Mouse (Mus musculus): Measurements from ENCODE around the gene Capn13.

The Capn13 gene

DNA sequence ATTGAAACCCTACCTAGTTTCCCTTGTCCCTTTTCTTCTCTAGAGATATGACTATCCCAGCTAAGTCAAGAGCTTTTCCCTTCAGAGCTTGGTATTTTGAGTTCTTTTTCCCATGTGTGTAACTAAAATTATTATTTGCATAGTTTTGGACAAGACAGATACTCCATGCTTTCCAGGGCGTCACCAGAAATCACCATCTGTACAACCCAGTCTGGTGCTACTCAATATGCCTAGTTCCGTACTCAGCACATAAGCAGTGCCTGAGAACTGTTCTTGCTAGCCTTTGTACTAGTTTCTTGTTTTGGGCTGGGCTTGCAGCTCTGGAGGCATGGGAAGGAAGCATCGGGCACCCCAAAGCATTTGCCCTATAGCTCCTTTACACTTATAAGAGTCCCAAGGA is 19.0 kb downstream of the Capn13 start:
- no peaks in the 10 kb centered on the region for H3K36me3 ChIP-seq (ENCODE audit: insufficient read depth, low read length)
- H3K27me3 ChIP-seq (ENCODE audit: insufficient read depth, low read length): no peaks in the 10 kb centered on the region
- no peak overlapping the region for H3K4me3 ChIP-seq (replicated peaks; ENCODE audit: low read length)
- TF ChIP-seq CTCF (conservative IDR thresholded peaks at IDR 0.05; ENCODE audit: low read length) (no peak), NANOG (IDR thresholded peaks at IDR 0.05; ENCODE audit: borderline replicate concordance, low read length) (no peak), POU5F1 (IDR thresholded peaks at IDR 0.05; ENCODE audit: borderline replicate concordance, low read length) (no peak)
- H3K4me1 ChIP-seq (replicated peaks; ENCODE audit: low read depth, low read length): no peaks in the 10 kb centered on the region
- no peaks in the 10 kb centered on the region for H3K9me3 ChIP-seq (ENCODE audit: low read length)

DNA sequence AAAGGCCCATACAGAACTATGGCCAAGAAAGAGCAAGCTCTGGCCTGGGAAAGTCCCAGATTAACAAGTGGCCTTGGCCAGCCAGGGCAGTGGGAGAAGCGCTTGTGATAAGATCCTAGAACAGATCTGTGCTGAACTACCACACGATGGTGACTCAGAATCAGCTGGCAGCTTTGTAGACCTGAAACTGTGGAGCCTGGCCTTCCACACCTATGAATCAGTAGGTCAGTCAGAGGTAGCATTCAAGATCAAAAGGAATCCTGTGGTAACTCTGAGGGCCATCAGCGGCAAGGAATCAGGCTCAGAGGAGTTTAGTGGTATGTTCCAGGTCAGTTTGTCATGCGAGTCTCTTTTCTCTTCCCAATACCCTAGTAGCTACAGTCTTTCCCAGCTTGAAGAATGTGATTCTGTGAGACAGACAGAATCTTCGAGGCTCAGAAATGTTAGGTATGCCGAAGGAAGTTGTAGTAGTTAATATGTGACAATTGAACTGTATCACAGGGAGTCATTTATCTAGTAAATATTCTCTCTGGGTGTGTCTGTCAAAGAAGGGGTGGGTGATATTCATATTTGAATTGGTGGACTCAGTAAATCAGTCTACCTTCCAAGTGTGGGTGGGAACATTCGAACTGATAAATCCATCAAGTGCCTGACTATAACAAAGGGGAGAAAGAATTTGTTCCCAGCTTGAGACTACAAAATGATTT is 22.7 kb downstream of the Capn13 start:
- no peaks in the 10 kb centered on the region for H3K4me1 ChIP-seq (replicated peaks; ENCODE audit: low read depth, low read length)
- TF ChIP-seq NANOG (IDR thresholded peaks at IDR 0.05; ENCODE audit: borderline replicate concordance, low read length): no peak
- TF ChIP-seq POU5F1 (IDR thresholded peaks at IDR 0.05; ENCODE audit: borderline replicate concordance, low read length): no peak
- no peak for TF ChIP-seq CTCF (conservative IDR thresholded peaks at IDR 0.05; ENCODE audit: low read length)
- H3K36me3 ChIP-seq (ENCODE audit: insufficient read depth, low read length): no peaks in the 10 kb centered on the region
- H3K27me3 ChIP-seq (ENCODE audit: insufficient read depth, low read length): no peaks in the 10 kb centered on the region
- H3K9me3 ChIP-seq (ENCODE audit: low read length): no peaks in the 10 kb centered on the region
- no peak overlapping the region for H3K4me3 ChIP-seq (replicated peaks; ENCODE audit: low read length)

DNA sequence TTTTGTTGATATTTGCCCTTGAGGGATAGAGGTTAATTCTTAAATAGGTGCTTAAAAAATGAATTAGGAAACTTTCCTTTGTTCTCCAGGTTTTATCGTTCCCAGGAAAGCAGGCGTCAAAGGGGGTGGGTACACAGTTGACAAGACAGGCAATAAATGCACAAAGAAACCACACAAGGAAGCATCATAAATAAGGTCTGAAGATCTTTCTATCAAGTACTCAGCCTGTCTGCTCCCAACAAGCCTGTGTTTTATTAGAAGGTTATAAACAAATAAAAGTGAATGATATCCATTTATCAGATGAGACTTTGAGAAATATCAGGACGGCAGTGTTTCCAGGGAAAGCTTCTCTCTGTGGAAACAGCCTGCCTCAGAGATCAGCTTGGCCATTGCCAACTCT is 33.3 kb downstream of the Capn13 start:
- Histone ChIP-seq H3K36me3 (ENCODE audit: insufficient read depth, low read length) (no peaks in the 10 kb centered on the region), H3K9me3 (ENCODE audit: low read length) (no peaks in the 10 kb centered on the region; the same call in 1 of the 2 replicates), H3K4me1 (replicated peaks; ENCODE audit: low read depth, low read length) (no peaks in the 10 kb centered on the region), H3K4me3 (replicated peaks; ENCODE audit: low read length) (no peak overlapping the region), H3K27me3 (ENCODE audit: insufficient read depth, low read length) (no peaks in the 10 kb centered on the region; the same call in 1 of the 2 replicates)
- TF ChIP-seq CTCF (conservative IDR thresholded peaks at IDR 0.05; ENCODE audit: low read length) (no peak), NANOG (IDR thresholded peaks at IDR 0.05; ENCODE audit: borderline replicate concordance, low read length) (no peak), POU5F1 (IDR thresholded peaks at IDR 0.05; ENCODE audit: borderline replicate concordance, low read length) (no peak)

DNA sequence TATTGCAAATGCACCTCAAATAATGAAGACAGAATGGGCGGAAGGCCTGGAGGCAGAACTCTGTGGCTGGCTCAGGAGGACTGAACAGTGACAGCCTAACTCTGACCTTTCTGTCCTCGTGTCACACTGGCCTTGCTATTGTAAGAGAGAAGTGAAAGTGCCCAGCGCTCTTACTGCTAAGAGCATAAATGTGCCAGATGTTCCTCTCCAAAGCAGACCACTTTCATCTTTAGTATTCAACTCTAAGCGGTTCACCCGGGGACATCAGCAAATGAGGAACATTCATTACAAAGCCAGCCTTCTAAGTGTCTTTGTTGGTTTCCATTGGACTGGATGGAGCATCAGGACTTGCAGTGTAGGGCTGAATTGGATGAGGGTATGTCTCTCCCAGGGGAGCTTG is 39.6 kb downstream of the Capn13 start:
- Histone ChIP-seq H3K27me3 (ENCODE audit: insufficient read depth, low read length) (no peaks in the 10 kb centered on the region), H3K36me3 (ENCODE audit: insufficient read depth, low read length) (no peaks in the 10 kb centered on the region), H3K9me3 (ENCODE audit: low read length) (no peaks in the 10 kb centered on the region; the same call in 1 of the 2 replicates), H3K4me1 (replicated peaks; ENCODE audit: low read depth, low read length) (no peaks in the 10 kb centered on the region), H3K4me3 (replicated peaks; ENCODE audit: low read length) (no peak overlapping the region)
- TF ChIP-seq POU5F1 (IDR thresholded peaks at IDR 0.05; ENCODE audit: borderline replicate concordance, low read length): no peak
- TF ChIP-seq NANOG (IDR thresholded peaks at IDR 0.05; ENCODE audit: borderline replicate concordance, low read length): no peak
- TF ChIP-seq CTCF (conservative IDR thresholded peaks at IDR 0.05; ENCODE audit: low read length): no peak

DNA sequence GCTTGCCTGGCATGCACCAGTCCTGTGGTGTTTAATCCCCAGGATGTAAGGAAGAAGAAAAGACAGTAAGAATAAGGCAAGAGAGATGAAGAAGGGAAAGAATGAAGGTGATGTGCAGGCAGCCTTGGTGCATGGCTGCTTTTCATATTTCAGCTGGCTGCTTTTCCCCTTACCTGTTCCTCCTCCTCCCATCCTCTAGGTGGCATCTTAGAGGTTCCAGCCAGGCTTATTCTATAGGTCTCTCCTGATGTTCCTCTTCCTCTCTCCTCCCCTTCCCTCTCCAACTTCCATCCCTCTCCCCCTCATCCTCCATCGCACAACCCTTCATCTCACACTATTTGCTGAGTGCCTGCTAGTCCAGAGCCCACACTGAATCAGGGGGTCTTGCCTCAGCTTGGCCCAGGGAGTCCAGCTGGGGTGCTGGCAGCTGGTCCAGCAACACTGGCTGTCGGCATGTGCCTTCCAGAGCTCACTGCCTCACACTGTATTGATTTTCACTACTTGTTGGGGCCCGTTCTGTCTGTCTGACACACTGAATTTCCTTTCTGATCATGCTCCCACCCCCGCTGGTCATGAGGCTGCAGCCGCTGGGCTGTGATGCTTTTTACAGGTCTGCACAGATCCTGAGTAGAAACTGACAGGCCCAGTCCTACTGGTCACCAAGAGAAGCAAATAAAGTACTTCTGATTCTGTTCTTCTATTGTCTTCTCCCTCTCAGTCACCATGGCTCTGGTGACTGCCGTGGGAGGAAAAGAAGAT is 56.9 kb downstream of the Capn13 start:
- Histone ChIP-seq H3K27me3 (ENCODE audit: insufficient read depth, low read length) (no peaks in the 10 kb centered on the region), H3K4me1 (replicated peaks; ENCODE audit: low read depth, low read length) (peaks cover 9% of the 10 kb centered on the region), H3K9me3 (ENCODE audit: low read length) (peaks cover 30% of the 10 kb centered on the region), H3K36me3 (ENCODE audit: insufficient read depth, low read length) (no peaks in the 10 kb centered on the region), H3K4me3 (replicated peaks; ENCODE audit: low read length) (no peak overlapping the region)
- TF ChIP-seq NANOG (IDR thresholded peaks at IDR 0.05; ENCODE audit: borderline replicate concordance, low read length) (no peak), CTCF (conservative IDR thresholded peaks at IDR 0.05; ENCODE audit: low read length) (no peak), POU5F1 (IDR thresholded peaks at IDR 0.05; ENCODE audit: borderline replicate concordance, low read length) (no peak)

DNA sequence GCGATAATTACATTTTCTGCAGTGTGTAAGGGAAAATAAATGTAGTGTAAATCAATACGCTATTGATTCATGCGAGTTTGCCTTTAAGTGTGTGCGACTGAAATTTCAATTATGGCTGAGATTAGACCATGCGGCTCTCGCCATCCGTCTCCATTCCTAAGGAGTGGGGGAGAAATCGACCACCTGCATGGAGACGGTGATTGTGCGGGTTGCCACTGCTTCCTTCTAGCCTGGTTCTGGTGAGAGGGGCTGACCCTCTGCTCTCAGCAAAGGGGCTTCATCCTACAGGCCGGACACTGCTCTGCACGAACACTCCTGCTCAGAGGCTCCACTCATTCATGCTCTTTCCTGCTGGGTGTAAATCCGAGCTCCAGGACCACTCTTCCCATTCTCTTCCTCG is 58.0 kb downstream of the Capn13 start:
- Histone ChIP-seq H3K9me3 (ENCODE audit: low read length) (peaks cover 30% of the 10 kb centered on the region), H3K27me3 (ENCODE audit: insufficient read depth, low read length) (no peaks in the 10 kb centered on the region), H3K4me1 (replicated peaks; ENCODE audit: low read depth, low read length) (peaks cover 9% of the 10 kb centered on the region), H3K4me3 (replicated peaks; ENCODE audit: low read length) (no peak overlapping the region), H3K36me3 (ENCODE audit: insufficient read depth, low read length) (no peaks in the 10 kb centered on the region)
- TF ChIP-seq CTCF (conservative IDR thresholded peaks at IDR 0.05; ENCODE audit: low read length) (no peak), NANOG (IDR thresholded peaks at IDR 0.05; ENCODE audit: borderline replicate concordance, low read length) (no peak), POU5F1 (IDR thresholded peaks at IDR 0.05; ENCODE audit: borderline replicate concordance, low read length) (no peak)

DNA sequence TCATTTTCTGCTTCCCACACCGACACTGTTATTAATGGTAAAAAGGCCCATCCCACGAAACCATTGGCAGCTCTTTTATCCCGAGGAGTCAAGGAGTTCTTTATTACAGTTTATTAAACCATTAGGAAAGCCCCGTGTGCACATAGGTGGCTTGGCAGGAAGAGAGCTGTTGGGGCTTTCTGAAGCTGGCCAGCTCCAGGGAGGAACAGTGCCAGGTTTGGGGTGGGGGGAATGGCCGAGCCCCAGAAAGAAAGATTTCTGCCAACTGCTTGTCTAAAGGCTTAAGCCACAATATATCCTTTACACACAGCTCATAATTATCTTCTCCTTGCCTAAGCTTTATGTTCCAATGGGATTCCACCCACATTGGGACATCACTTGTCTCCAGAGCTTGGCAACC is 71.6 kb downstream of the Capn13 start:
- Histone ChIP-seq H3K4me1 (replicated peaks; ENCODE audit: low read depth, low read length) (no peaks in the 10 kb centered on the region), H3K27me3 (ENCODE audit: insufficient read depth, low read length) (no peaks in the 10 kb centered on the region), H3K36me3 (ENCODE audit: insufficient read depth, low read length) (no peaks in the 10 kb centered on the region), H3K9me3 (ENCODE audit: low read length) (no peaks in the 10 kb centered on the region), H3K4me3 (replicated peaks; ENCODE audit: low read length) (no peak overlapping the region)
- TF ChIP-seq CTCF (conservative IDR thresholded peaks at IDR 0.05; ENCODE audit: low read length): no peak
- no peak for TF ChIP-seq NANOG (IDR thresholded peaks at IDR 0.05; ENCODE audit: borderline replicate concordance, low read length)
- no peak for TF ChIP-seq POU5F1 (IDR thresholded peaks at IDR 0.05; ENCODE audit: borderline replicate concordance, low read length)

DNA sequence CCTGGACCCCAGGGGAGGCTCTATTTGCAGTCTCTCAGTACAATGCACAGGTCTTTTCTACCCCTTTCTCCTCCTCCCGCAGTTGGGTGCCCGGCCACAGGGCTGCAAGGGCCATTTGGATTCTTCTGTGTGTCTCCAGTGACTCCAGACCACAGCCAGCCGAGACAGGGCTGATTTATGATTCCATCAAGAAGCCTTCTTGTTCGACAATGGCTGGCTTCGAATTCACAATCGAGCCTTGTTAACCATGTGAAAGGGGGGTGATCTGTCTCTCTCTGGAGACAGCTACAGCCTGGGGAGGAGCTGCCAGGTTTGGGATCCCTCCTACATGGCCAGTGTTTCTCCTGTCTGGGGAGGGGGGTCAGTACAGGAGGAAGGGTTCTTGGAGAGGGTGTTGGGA is 75.4 kb downstream of the Capn13 start:
- TF ChIP-seq CTCF (conservative IDR thresholded peaks at IDR 0.05; ENCODE audit: low read length): no peak
- no peak for TF ChIP-seq POU5F1 (IDR thresholded peaks at IDR 0.05; ENCODE audit: borderline replicate concordance, low read length)
- no peak for TF ChIP-seq NANOG (IDR thresholded peaks at IDR 0.05; ENCODE audit: borderline replicate concordance, low read length)
- Histone ChIP-seq H3K9me3 (ENCODE audit: low read length) (no peaks in the 10 kb centered on the region), H3K36me3 (ENCODE audit: insufficient read depth, low read length) (no peaks in the 10 kb centered on the region), H3K4me1 (replicated peaks; ENCODE audit: low read depth, low read length) (no peaks in the 10 kb centered on the region), H3K27me3 (ENCODE audit: insufficient read depth, low read length) (no peaks in the 10 kb centered on the region), H3K4me3 (replicated peaks; ENCODE audit: low read length) (no peak overlapping the region)

All from E14TG2a.4 (cell line).